Mouse (Mus musculus) right cerebral cortex, adult 2 months (tissue): ENCODE data around the gene Gm13305.
"Not testable (repeated sequence)": the region's sequence is repeated elsewhere in the genome, so short reads cannot be mapped to it uniquely, and the experiment has no call there.

Source experiments
- DNase-seq, 2 experiments: peaks; one replicate each; pipeline ENCODE4 v3.0.0; 2021 to 2022; ENCODE audit warnings: low spot score in 2 of 2

Gene Gm13305

GRCm38 (mm10) chr4:42168503-42168902 is at the start of gene Gm13305:
TSS of gene Gm13305 (minus strand) at chr4:42168603.
- not testable (repeated sequence) for DNase-seq

GRCm38 (mm10) chr4:42184980-42185372 is 16.6 kb upstream of the Gm13305 start:
- DNase-seq, result not testable (repeated sequence)

GRCm38 (mm10) chr4:42184324-42184979 is 16.0 kb upstream of the Gm13305 start:
- DNase-seq, result not testable (repeated sequence)

- DNase-seq, result not testable (repeated sequence)
These were observed 15.1 kb upstream of the Gm13305 start for GRCm38 (mm10) chr4:42183234-42184197.

GRCm38 (mm10) chr4:42178243-42178642 is 9.8 kb upstream of the Gm13305 start:
- not testable (repeated sequence) for DNase-seq

- not testable (repeated sequence) for DNase-seq
These were observed 15.3 kb downstream of the Gm13305 start, which contains the start of gene Gm13306 for GRCm38 (mm10) chr4:42153136-42153535. TSS of gene Gm13306 (plus strand) at chr4:42153436.

GRCm38 (mm10) chr4:42114517-42114916 is 53.9 kb downstream of the Gm13305 start, which contains the start of gene Gm13304:
TSS of gene Gm13304 (plus strand) at chr4:42114817.
- not testable (repeated sequence) for DNase-seq
